ENCODE assay signal across 22 mouse cellular contexts in the genomic region with DNA sequence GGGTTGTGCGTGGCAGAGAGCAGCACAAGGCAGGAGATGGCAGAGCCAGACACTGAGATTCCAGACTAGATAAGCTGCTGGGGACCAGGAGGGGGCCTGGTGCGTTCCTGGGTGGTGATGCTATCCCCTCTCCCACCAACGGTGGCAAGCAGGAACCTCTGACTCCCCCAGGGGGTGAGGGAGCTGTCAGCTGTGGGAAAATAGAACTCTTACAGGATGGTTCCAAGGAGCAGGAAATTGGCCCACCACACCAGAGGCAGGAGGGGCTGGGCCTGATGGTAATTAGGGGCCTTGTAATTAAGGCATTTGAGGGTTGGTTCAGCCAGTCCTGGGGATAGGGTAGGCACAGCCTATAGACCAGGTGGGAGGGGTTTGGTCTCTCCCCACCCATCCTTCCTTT. TPM values are rescaled to one million over a fixed set of nuclear protein-coding genes. Genes with fewer than 3 reads are reported as not detected.
DNase-seq lines count a peak whose midpoint lies in the region; ATAC-seq and TF ChIP-seq lines count a peak whose summit lies in the region.
"Had no signal": no experiment of that assay in that cellular context is flagged by ENCODE, and none has a peak within 500 bp of the region (broad histone marks: within the 10 kb centered on the region; RNA-seq: fewer than 3 reads in every experiment).

No protein-coding gene starts in this region.

- H3K4me1 ChIP-seq in intestine, embryonic 14.5 days (replicated peaks; ENCODE audit: control insufficient read depth, insufficient read depth, low read length), result peaks cover 13% of the 10 kb centered on the region; the same call in 1 of the 2 replicates
- H3K4me1 ChIP-seq in intestine, postnatal 0 days (replicated peaks; ENCODE audit: control insufficient read depth, insufficient read depth, low read length), result no peaks in the 10 kb centered on the region
- H3K4me1 ChIP-seq in embryonic facial prominence, embryonic 10.5 days, result peaks cover 23% of the 10 kb centered on the region
- H3K4me1 ChIP-seq in embryonic facial prominence, embryonic 15.5 days, result peaks cover 21% of the 10 kb centered on the region
- 0 out of 2 replicates have a peak, but pooled peaks cover 3% of the 10 kb centered on the region for H3K4me1 ChIP-seq in stomach, embryonic 16.5 days (ENCODE audit: control insufficient read depth, insufficient read depth, low read length)
- H3K4me1 ChIP-seq: liver, embryonic 12.5 days had no signal

- WGBS in intestine, embryonic 14.5 days, result 33% methylated on average over 3 of the region's 3 CpGs
- 48% methylated on average over 3 of the region's 3 CpGs for WGBS in intestine, postnatal 0 days
- 31% methylated on average over 3 of the region's 3 CpGs for WGBS in embryonic facial prominence, embryonic 10.5 days
- WGBS in embryonic facial prominence, embryonic 15.5 days, result 20% methylated on average over 3 of the region's 3 CpGs
- WGBS in stomach, embryonic 16.5 days, result 40% methylated on average over 3 of the region's 3 CpGs

- ATAC-seq in intestine, embryonic 14.5 days (replicated peaks; ENCODE audit: low FRiP score, low TSS enrichment, low read depth), result no peak
- no peak for ATAC-seq in intestine, postnatal 0 days
- ATAC-seq in embryonic facial prominence, embryonic 15.5 days (ENCODE audit: insufficient number of reproducible peaks, low FRiP score, low TSS enrichment, low read depth), result peak; percentile 31; the same call in 1 of the 2 replicates
- no peak for ATAC-seq in stomach, embryonic 16.5 days (ENCODE audit: insufficient read depth, low FRiP score)
- ATAC-seq in inflammation-experienced regulatory T-cells, adult 6 months, result no peak
- ATAC-seq: forebrain, embryonic 14.5 days; liver, embryonic 12.5 days had no signal

- H3K9me3 ChIP-seq in intestine, embryonic 14.5 days (ENCODE audit: control insufficient read depth, low read length), result no peaks in the 10 kb centered on the region
- no peaks in the 10 kb centered on the region for H3K9me3 ChIP-seq in intestine, postnatal 0 days (ENCODE audit: control insufficient read depth)
- H3K9me3 ChIP-seq in embryonic facial prominence, embryonic 10.5 days, result no peaks in the 10 kb centered on the region
- H3K9me3 ChIP-seq in embryonic facial prominence, embryonic 15.5 days (replicated peaks), result no peaks in the 10 kb centered on the region
- no peaks in the 10 kb centered on the region for H3K9me3 ChIP-seq in stomach, embryonic 16.5 days (replicated peaks; ENCODE audit: control insufficient read depth, low read length)
- H3K9me3 ChIP-seq: liver, embryonic 12.5 days; midbrain, embryonic 10.5 days had no signal

- no peak for DNase-seq in intestine, embryonic 14.5 days (ENCODE audit: low spot score)
- no peak for DNase-seq in embryonic facial prominence, embryonic 10.5 days (ENCODE audit: low spot score)
- no peak for DNase-seq in right cerebral cortex, adult 2 months (ENCODE audit: low spot score in 2 of 2)
- DNase-seq: adrenal gland, adult 8-10 months; cerebellum, postnatal 10 days; gastrocnemius, postnatal 36 days; kidney, adult 18-20 months; kidney, postnatal 14 days; lung, adult 2 months; right cerebral cortex, postnatal 14 days; spleen, adult 18-20 months had no signal

- H3K4me2 ChIP-seq in intestine, embryonic 14.5 days (ENCODE audit: low read length), result no peak overlapping the region
- no peak overlapping the region for H3K4me2 ChIP-seq in intestine, postnatal 0 days (replicated peaks; ENCODE audit: low read depth)
- no peak overlapping the region for H3K4me2 ChIP-seq in embryonic facial prominence, embryonic 15.5 days (replicated peaks)
- no peak overlapping the region for H3K4me2 ChIP-seq in stomach, embryonic 16.5 days (ENCODE audit: low read depth, low read length)
- H3K4me2 ChIP-seq: hindbrain, embryonic 14.5 days; liver, embryonic 12.5 days had no signal

- H3K4me3 ChIP-seq in intestine, embryonic 14.5 days (ENCODE audit: low read depth, low read length), result no peak overlapping the region
- H3K4me3 ChIP-seq in intestine, postnatal 0 days (ENCODE audit: low read depth, low read length), result no peak overlapping the region
- H3K4me3 ChIP-seq in embryonic facial prominence, embryonic 10.5 days, result no peak overlapping the region
- no peak overlapping the region for H3K4me3 ChIP-seq in embryonic facial prominence, embryonic 15.5 days (replicated peaks)
- no peak overlapping the region for H3K4me3 ChIP-seq in stomach, embryonic 16.5 days (replicated peaks; ENCODE audit: low read length)
- H3K4me3 ChIP-seq: liver, embryonic 12.5 days; midbrain, embryonic 10.5 days had no signal

- H3K36me3 ChIP-seq in intestine, embryonic 14.5 days (ENCODE audit: control insufficient read depth, insufficient read depth, low read length), result no peaks in the 10 kb centered on the region
- H3K36me3 ChIP-seq in intestine, postnatal 0 days (ENCODE audit: control insufficient read depth, insufficient read depth), result no peaks in the 10 kb centered on the region
- no peaks in the 10 kb centered on the region for H3K36me3 ChIP-seq in embryonic facial prominence, embryonic 10.5 days (replicated peaks)
- H3K36me3 ChIP-seq in embryonic facial prominence, embryonic 15.5 days, result no peaks in the 10 kb centered on the region
- no peaks in the 10 kb centered on the region for H3K36me3 ChIP-seq in stomach, embryonic 16.5 days (ENCODE audit: control insufficient read depth, insufficient read depth, low read length)
- H3K36me3 ChIP-seq: liver, embryonic 12.5 days; midbrain, embryonic 10.5 days had no signal

- peak overlapping the region; percentile 77 for H3K27ac ChIP-seq in intestine, embryonic 14.5 days (ENCODE audit: low read depth)
- H3K27ac ChIP-seq in intestine, postnatal 0 days (ENCODE audit: low read depth, low read length), result no peak overlapping the region
- 0 out of 2 replicates have a peak overlapping the region, but pooled peaks have one; percentile 2 for H3K27ac ChIP-seq in embryonic facial prominence, embryonic 10.5 days (replicated peaks)
- peak overlapping the region; percentile 56; the same call in 1 of the 2 replicates for H3K27ac ChIP-seq in embryonic facial prominence, embryonic 15.5 days (replicated peaks)
- peak overlapping the region; percentile 69; the same call in 1 of the 2 replicates for H3K27ac ChIP-seq in stomach, embryonic 16.5 days (ENCODE audit: low read length)
- H3K27ac ChIP-seq: hindbrain, embryonic 14.5 days; liver, embryonic 12.5 days; macrophage; midbrain, embryonic 10.5 days had no signal

- TF ChIP-seq CTCF in intestine, postnatal 0 days (IDR thresholded peaks at IDR 0.05; ENCODE audit: low read depth), result no peak

- H3K9ac ChIP-seq in intestine, embryonic 14.5 days (ENCODE audit: low read length), result no peak overlapping the region
- H3K9ac ChIP-seq in intestine, postnatal 0 days (ENCODE audit: low read depth, low read length), result no peak overlapping the region
- H3K9ac ChIP-seq in embryonic facial prominence, embryonic 15.5 days, result no peak overlapping the region
- no peak overlapping the region for H3K9ac ChIP-seq in stomach, embryonic 16.5 days (ENCODE audit: low read length)
- H3K9ac ChIP-seq: hindbrain, embryonic 14.5 days; liver, embryonic 12.5 days had no signal

- H3K27me3 ChIP-seq in intestine, embryonic 14.5 days (replicated peaks; ENCODE audit: control insufficient read depth, insufficient read depth, low read length), result no peaks in the 10 kb centered on the region
- no peaks in the 10 kb centered on the region for H3K27me3 ChIP-seq in intestine, postnatal 0 days (replicated peaks; ENCODE audit: control insufficient read depth, insufficient read depth, low read length)
- peaks cover 9% of the 10 kb centered on the region; the same call in 1 of the 2 replicates for H3K27me3 ChIP-seq in embryonic facial prominence, embryonic 10.5 days (replicated peaks; ENCODE audit: low read depth, poor library complexity, severe bottlenecking)
- H3K27me3 ChIP-seq in embryonic facial prominence, embryonic 15.5 days, result no peaks in the 10 kb centered on the region
- H3K27me3 ChIP-seq in stomach, embryonic 16.5 days (ENCODE audit: control insufficient read depth, insufficient read depth, low read length), result no peaks in the 10 kb centered on the region

RNA-seq across cellular contexts. Expression of gene Edn2, which starts 51.8 kb away (rescaled TPM):
- polyA plus RNA-seq in intestine, embryonic 14.5 days (2014; fragmentation: Nextera tagmentation; extraction: Ambion mirVana), result 4.4 and 4.7 TPM in 2 replicates
- 4.7 and 5.6 TPM in 2 replicates for polyA plus RNA-seq in intestine, postnatal 0 days (2015; fragmentation: Nextera tagmentation; extraction: Ambion mirVana)
- not detected in 2 replicates for polyA plus RNA-seq in embryonic facial prominence, embryonic 10.5 days (2016; fragmentation: Nextera tagmentation; extraction: Ambion mirVana)
- 10.1 and 10.6 TPM in 2 replicates for polyA plus RNA-seq in embryonic facial prominence, embryonic 15.5 days (2015; fragmentation: Nextera tagmentation; extraction: Ambion mirVana)
- 3.7 and 4.0 TPM in 2 replicates for polyA plus RNA-seq in stomach, embryonic 16.5 days (2015; fragmentation: Nextera tagmentation; extraction: Ambion mirVana)
- not detected for polyA plus RNA-seq in inflammation-experienced regulatory T-cells, adult 6 months (2017; shearing (Covaris generic))
- polyA plus RNA-seq: hindbrain, embryonic 14.5 days; limb, embryonic 11.5 days; macrophage; midbrain, embryonic 10.5 days; neural tube, embryonic 11.5 days had no signal
